Mouse (Mus musculus) lung, embryonic 14.5 days (tissue): ENCODE data around the gene Ppt1. TPM values are rescaled to one million over a fixed set of nuclear protein-coding genes. Genes with fewer than 3 reads are reported as not detected.
"Not testable (repeated sequence)": the region's sequence is repeated elsewhere in the genome, so short reads cannot be mapped to it uniquely, and the experiment has no call there.

Source experiments
- ATAC-seq: fragments of 200-750 bp; cut with Nextera tagmentation; 2 replicates; pipeline ENCODE4 v1.8.0; 2017; ENCODE audit warnings: mild to moderate bottlenecking, moderate TSS enrichment, moderate library complexity; ENCODE audit not compliant: insufficient read depth
- DNase-seq: peaks from one replicate; pipeline ENCODE4 v3.0.0-alpha.2; 2015
- H3K27ac ChIP-seq: fragments of 300-500 bp; sonication (generic); 2 replicates; pipeline ENCODE4 v1.5.1; 2014; ENCODE audit warnings: low read depth, mild to moderate bottlenecking, moderate library complexity
- H3K27me3 ChIP-seq: fragments of 300-500 bp; sonication (generic); 2 replicates; pipeline ENCODE4 v1.6.1; 2014; ENCODE audit warnings: low read length, control low read depth; ENCODE audit not compliant: insufficient read depth
- H3K36me3 ChIP-seq: fragments of 300-500 bp; sonication (generic); 2 replicates; pipeline ENCODE4 v1.6.1; 2014; ENCODE audit warnings: control low read depth; ENCODE audit not compliant: insufficient read depth
- H3K4me1 ChIP-seq: fragments of 300-500 bp; sonication (generic); 2 replicates; pipeline ENCODE4 v1.6.1; 2014; ENCODE audit warnings: antibody characterized with exemption, control low read depth; ENCODE audit not compliant: insufficient read depth
- H3K4me2 ChIP-seq: fragments of 300-500 bp; sonication (generic); 2 replicates; pipeline ENCODE4 v1.6.1; 2014; ENCODE audit warnings: mild to moderate bottlenecking
- H3K4me3 ChIP-seq: fragments of 300-500 bp; sonication (generic); 2 replicates; pipeline ENCODE4 v1.5.1; 2014; ENCODE audit warnings: low read depth, low read length
- H3K9ac ChIP-seq: fragments of 300-500 bp; sonication (generic); 2 replicates; pipeline ENCODE4 v1.6.1; 2014
- H3K9me3 ChIP-seq: fragments of 300-500 bp; sonication (generic); 2 replicates; pipeline ENCODE4 v1.6.1; 2016; ENCODE audit warnings: low read depth, low read length, control low read depth
- CTCF ChIP-seq: IDR thresholded peaks from 2 replicates; pipeline ENCODE4 v1.5.1; 2016; ENCODE audit warnings: antibody characterized with exemption, low read depth
- WGBS: fragments of 180-500 bp; shearing (Covaris S2); extraction: QIAGEN DNeasy Blood & Tissue Kit; methylation state at CpG from one replicate; pipeline ENCODE4 v1.1.7; 2014; 5-methylcytosine and 5-hydroxymethylcytosine counted together
- polyA plus RNA-seq: library from polyadenylated mRNA; unstranded; fragments of >200 nt; fragmentation: Nextera tagmentation; extraction: Ambion mirVana; gene quantifications from 2 replicates; pipeline ENCODE4 v1.2.1, GENCODE M21; 2014

The Ppt1 gene
- 61.0 and 65.7 TPM in 2 replicates for polyA plus RNA-seq

GRCm38 (mm10) chr4:122835530-122836402, at the start of gene Ppt1:
Ppt1 (plus strand) TSS chr4:122836242.
- H3K36me3 ChIP-seq: no peaks in the 10 kb centered on the region
- peak within 1 kb of the TSS; percentile 71 for H3K4me3 ChIP-seq
- ATAC-seq (peak; percentile 95), DNase-seq (peak; percentile 95)
- peak within 1 kb of the TSS; percentile 71 for H3K9ac ChIP-seq
- peak within 1 kb of the TSS; percentile 87 for H3K4me2 ChIP-seq
- H3K9me3 ChIP-seq: no peaks in the 10 kb centered on the region
- no peak within 1 kb of the TSS for H3K27ac ChIP-seq
- no peaks in the 10 kb centered on the region for H3K27me3 ChIP-seq
- no peaks in the 10 kb centered on the region for H3K4me1 ChIP-seq
- TF ChIP-seq CTCF: peak; percentile 55
- 5% methylated on average over 31 of the region's 31 CpGs for WGBS

GRCm38 (mm10) chr4:122789335-122790089, 46.5 kb upstream of the Ppt1 start:
- no peak overlapping the region for H3K4me3 ChIP-seq
- no peak for DNase-seq
- H3K9ac ChIP-seq: no peak overlapping the region
- no peaks in the 10 kb centered on the region for H3K4me1 ChIP-seq
- H3K27ac ChIP-seq: no peak overlapping the region
- no peak for ATAC-seq
- no peak for TF ChIP-seq CTCF
- no peaks in the 10 kb centered on the region for H3K36me3 ChIP-seq
- no peaks in the 10 kb centered on the region for H3K9me3 ChIP-seq
- 59% methylated on average over 4 of the region's 4 CpGs for WGBS
- H3K4me2 ChIP-seq: no peak overlapping the region
- no peaks in the 10 kb centered on the region for H3K27me3 ChIP-seq

- Histone ChIP-seq H3K9me3 (no peaks in the 10 kb centered on the region), H3K9ac (no peak overlapping the region), H3K4me1 (no peaks in the 10 kb centered on the region), H3K36me3 (no peaks in the 10 kb centered on the region), H3K27ac (no peak overlapping the region), H3K4me3 (no peak overlapping the region), H3K27me3 (no peaks in the 10 kb centered on the region), H3K4me2 (no peak overlapping the region)
- peak; percentile 78 for TF ChIP-seq CTCF
- ATAC-seq: peak; percentile 54; the same call in 1 of the 2 replicates
- WGBS: 25% methylated on average over 4 of the region's 4 CpGs
- peak; percentile 83 for DNase-seq
These were observed 27.9 kb upstream of the Ppt1 start for GRCm38 (mm10) chr4:122808108-122808507.

GRCm38 (mm10) chr4:122811180-122811579, 24.9 kb upstream of the Ppt1 start:
- no peak for TF ChIP-seq CTCF
- Histone ChIP-seq H3K9ac (no peak overlapping the region), H3K4me3 (no peak overlapping the region), H3K27ac (no peak overlapping the region), H3K27me3 (no peaks in the 10 kb centered on the region), H3K4me2 (no peak overlapping the region), H3K36me3 (no peaks in the 10 kb centered on the region), H3K4me1 (no peaks in the 10 kb centered on the region), H3K9me3 (no peaks in the 10 kb centered on the region)
- ATAC-seq (no peak), DNase-seq (no peak)
- 50% methylated on average over 1 of the region's 1 CpGs for WGBS

GRCm38 (mm10) chr4:122811824-122812223, 24.2 kb upstream of the Ppt1 start:
- no peaks in the 10 kb centered on the region for H3K27me3 ChIP-seq
- 46% methylated on average over 2 of the region's 2 CpGs for WGBS
- TF ChIP-seq CTCF: no peak
- no peak overlapping the region for H3K27ac ChIP-seq
- no peaks in the 10 kb centered on the region for H3K4me1 ChIP-seq
- H3K4me2 ChIP-seq: no peak overlapping the region
- H3K9me3 ChIP-seq: no peaks in the 10 kb centered on the region
- DNase-seq (no peak), ATAC-seq (no peak)
- no peak overlapping the region for H3K9ac ChIP-seq
- no peak overlapping the region for H3K4me3 ChIP-seq
- H3K36me3 ChIP-seq: no peaks in the 10 kb centered on the region

- no peak overlapping the region for H3K9ac ChIP-seq
- H3K4me1 ChIP-seq: no peaks in the 10 kb centered on the region
- DNase-seq: no peak
- ATAC-seq: no peak
- no peaks in the 10 kb centered on the region for H3K36me3 ChIP-seq
- H3K9me3 ChIP-seq: no peaks in the 10 kb centered on the region
- no peak overlapping the region for H3K4me3 ChIP-seq
- H3K4me2 ChIP-seq: no peak overlapping the region
- H3K27ac ChIP-seq: no peak overlapping the region
- TF ChIP-seq CTCF: no peak
- 60% methylated on average over 1 of the region's 1 CpGs for WGBS
- no peaks in the 10 kb centered on the region for H3K27me3 ChIP-seq
These were observed 19.8 kb upstream of the Ppt1 start for GRCm38 (mm10) chr4:122816202-122816601.

- H3K4me1 ChIP-seq, DNase-seq, H3K4me2 ChIP-seq, ATAC-seq, H3K4me3 ChIP-seq, H3K36me3 ChIP-seq, H3K9me3 ChIP-seq, H3K9ac ChIP-seq, H3K27ac ChIP-seq, H3K27me3 ChIP-seq: not testable (repeated sequence)
- 28% methylated on average over 10 of the region's 10 CpGs for WGBS
These were observed 15.1 kb upstream of the Ppt1 start for GRCm38 (mm10) chr4:122820941-122821340.
